Mouse (Mus musculus): ENCODE results near the gene Pkd1l2.

Gene Pkd1l2

GRCm38 (mm10) chr8:116952428-116952827, 129.8 kb downstream of the Pkd1l2 start:
- DNase-seq, result peak; percentile 78

- DNase-seq, result no peak
Measured at GRCm38 (mm10) chr8:116951778-116952177, 130.5 kb downstream of the Pkd1l2 start.

- DNase-seq, result no peak
Measured at GRCm38 (mm10) chr8:116951369-116951768, 130.9 kb downstream of the Pkd1l2 start.

- no peak for DNase-seq
Measured at GRCm38 (mm10) chr8:116947589-116947988, 134.7 kb downstream of the Pkd1l2 start.

- DNase-seq, result no peak
Measured at GRCm38 (mm10) chr8:116946851-116947250, 135.4 kb downstream of the Pkd1l2 start.

- DNase-seq, result peak; percentile 37
Measured at GRCm38 (mm10) chr8:116946268-116946838, 135.9 kb downstream of the Pkd1l2 start.
